Mouse (Mus musculus): ENCODE measurements around the gene Tmem109. TPM values are rescaled to one million over a fixed set of nuclear protein-coding genes. Genes with fewer than 3 reads are reported as not detected.

The Tmem109 gene
- polyA plus RNA-seq, 1 experiment from 2014 or later = 81.0 TPM

DNA sequence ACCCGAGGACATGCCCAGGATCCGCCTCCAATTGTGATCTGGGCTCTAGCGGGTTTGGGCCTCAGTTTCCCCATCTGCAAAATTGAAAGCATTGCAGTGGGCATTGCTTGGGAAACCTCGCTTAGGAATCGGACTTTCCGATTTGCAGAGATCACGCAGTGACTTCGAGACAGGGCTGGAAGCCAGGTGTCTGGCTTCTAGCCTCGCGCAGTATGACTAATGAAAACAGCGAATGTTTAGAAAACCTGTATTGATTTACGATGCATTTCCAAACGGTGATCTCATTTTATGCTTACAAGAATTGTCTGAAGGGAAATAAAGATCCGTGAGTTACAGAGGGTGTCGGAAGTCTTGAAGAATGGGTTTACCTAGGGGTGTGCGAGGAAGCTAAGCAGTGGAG, 13.9 kb upstream of the Tmem109 start:
- H3K27me3 ChIP-seq = no peaks in the 10 kb centered on the region
- CTCF ChIA-PET = interaction anchor here (0.8 to 3.0 kb wide), 9 partner anchors 9 to 217 kb away, joined by 3 to 12 read pairs (median 4); partner anchors contain the start of gene Ptgdr2
- ATAC-seq (peak; percentile 27), DNase-seq (ENCODE audit: low read depth, low spot score) (no peak)
- TF ChIP-seq CTCF (IDR thresholded peaks at IDR 0.05) = no peak
- POLR2A ChIA-PET = interaction anchor here (0.6 to 1.2 kb wide), 6 partner anchors 10 to 334 kb away, joined by 3 to 5 read pairs (median 4); no protein-coding TSS in a partner anchor
- in situ Hi-C loops (cut with MboI; ENCODE audit: low pct_unique_long_range_greater_than_20kb) = no loop called here

- DNase-seq (ENCODE audit: low read depth, low spot score) (peak; percentile 87), ATAC-seq (peak; percentile 95)
- TF ChIP-seq CTCF (IDR thresholded peaks at IDR 0.05) = no peak
- no peaks in the 10 kb centered on the region for H3K27me3 ChIP-seq
- CTCF ChIA-PET = interaction anchor here (0.8 to 3.0 kb wide), 5 partner anchors 13 to 216 kb away, joined by 3 to 12 read pairs (median 4); no protein-coding TSS in a partner anchor
- POLR2A ChIA-PET = interaction anchor here (0.6 to 1.1 kb wide), 6 partner anchors 14 to 181 kb away, joined by 3 to 7 read pairs (median 4); no protein-coding TSS in a partner anchor
- in situ Hi-C loops (cut with MboI; ENCODE audit: low pct_unique_long_range_greater_than_20kb) = no loop called here
Measured at GRCm38 (mm10) chr19:10895016-10895528, 13.3 kb upstream of the Tmem109 start, which contains the start of gene Prpf19. Gene Prpf19 (plus strand): TSS chr19:10895231.

DNA sequence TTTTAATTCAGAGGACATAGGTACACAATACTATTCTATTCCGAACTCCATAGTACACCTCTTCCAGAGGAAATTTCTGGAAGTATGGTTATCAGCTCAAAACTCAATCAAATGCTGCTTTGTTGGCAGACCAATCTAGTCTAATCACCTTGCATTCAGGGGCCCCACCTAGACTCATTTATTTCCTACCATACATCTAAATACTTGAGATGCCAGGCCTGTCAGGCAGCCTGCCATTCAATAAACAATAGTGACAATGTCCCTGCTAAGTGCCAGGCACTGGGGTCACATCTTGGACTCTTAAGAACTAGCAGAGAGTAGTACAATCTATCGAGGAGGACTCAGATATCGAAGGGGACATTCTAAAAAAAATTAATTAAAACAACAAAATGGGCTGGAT, 10.4 kb upstream of the Tmem109 start:
- DNase-seq (ENCODE audit: low read depth, low spot score) (no peak), ATAC-seq (no peak)
- TF ChIP-seq CTCF (IDR thresholded peaks at IDR 0.05) = no peak
- CTCF ChIA-PET = no interaction called here
- POLR2A ChIA-PET = no interaction called here
- in situ Hi-C loops (cut with MboI; ENCODE audit: low pct_unique_long_range_greater_than_20kb) = no loop called here
- H3K27me3 ChIP-seq = no peaks in the 10 kb centered on the region

- POLR2A ChIA-PET = interaction anchor here (0.7 to 1.0 kb wide), 3 partner anchors 15 to 73 kb away, joined by 3 to 4 read pairs (median 3); no protein-coding TSS in a partner anchor
- peak; percentile 14 for ATAC-seq
- no peaks in the 10 kb centered on the region for H3K27me3 ChIP-seq
- no peak for TF ChIP-seq CTCF (IDR thresholded peaks at IDR 0.05)
- DNase-seq (ENCODE audit: low read depth, low spot score) = no peak
- CTCF ChIA-PET = interaction anchor here (0.7 to 1.6 kb wide), 6 partner anchors 11 to 171 kb away, joined by 3 to 7 read pairs (median 4); partner anchors contain the start of genes Prpf19 and Tmem132a
- in situ Hi-C loops (cut with MboI; ENCODE audit: low pct_unique_long_range_greater_than_20kb) = no loop called here
Measured at GRCm38 (mm10) chr19:10880975-10881425, 801 bp downstream of the Tmem109 start.

DNA sequence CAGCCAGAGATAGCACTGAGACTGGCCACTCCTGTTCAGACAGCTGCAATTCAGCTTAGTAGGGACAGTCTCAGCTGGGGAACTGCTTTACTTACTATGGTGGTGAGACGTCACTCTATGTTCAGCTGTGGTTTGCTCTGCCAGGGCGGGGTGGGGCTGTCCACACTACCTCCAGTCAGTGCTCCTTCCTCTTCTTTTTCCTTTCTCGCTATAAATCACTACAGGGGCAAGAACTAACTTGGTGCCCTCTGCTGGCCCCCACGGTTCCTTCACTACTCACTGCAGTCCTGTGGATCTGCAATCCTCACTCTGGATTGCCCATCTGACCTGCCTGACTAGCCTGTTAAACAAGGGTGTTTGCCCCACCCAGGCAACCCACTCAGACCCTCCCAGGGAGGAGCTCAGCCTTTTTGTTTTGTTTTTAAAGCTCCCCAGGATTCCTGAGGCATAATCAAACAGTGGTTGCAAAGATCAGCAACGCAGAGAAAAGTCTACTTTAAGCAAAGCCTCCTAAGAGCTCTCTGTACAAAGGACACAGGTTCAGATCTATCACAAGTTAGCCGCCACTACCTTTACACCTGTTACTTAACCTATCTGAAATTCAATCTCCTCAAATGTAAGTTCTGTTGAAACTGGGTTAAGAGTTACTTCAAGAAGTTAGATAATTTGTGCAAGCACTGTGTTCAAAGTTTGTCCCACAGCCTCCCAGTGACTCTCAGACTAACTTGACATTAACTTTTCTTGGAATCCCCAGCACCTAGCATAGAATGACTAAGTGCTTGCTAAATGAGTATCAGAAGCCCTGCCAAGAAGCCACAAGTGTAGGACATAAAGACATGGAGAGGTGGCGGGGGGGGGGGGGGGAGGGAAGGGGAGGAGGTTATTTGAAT, 1.5 kb downstream of the Tmem109 start:
- H3K27me3 ChIP-seq = no peaks in the 10 kb centered on the region
- CTCF ChIA-PET = interaction anchor here (0.7 to 1.6 kb wide), 8 partner anchors 10 to 171 kb away, joined by 3 to 7 read pairs (median 4); partner anchors contain the start of genes Prpf19 and Tmem132a
- ATAC-seq (peak; percentile 28), DNase-seq (ENCODE audit: low read depth, low spot score) (no peak)
- TF ChIP-seq CTCF (IDR thresholded peaks at IDR 0.05) = no peak
- in situ Hi-C loops (cut with MboI; ENCODE audit: low pct_unique_long_range_greater_than_20kb) = no loop called here
- POLR2A ChIA-PET = interaction anchor here (0.7 to 1.0 kb wide), 3 partner anchors 15 to 74 kb away, joined by 3 to 4 read pairs (median 3); no protein-coding TSS in a partner anchor

GRCm38 (mm10) chr19:10878201-10878837, 3.5 kb downstream of the Tmem109 start:
- DNase-seq (ENCODE audit: low read depth, low spot score) (no peak), ATAC-seq (no peak)
- no peak for TF ChIP-seq CTCF (IDR thresholded peaks at IDR 0.05)
- no peaks in the 10 kb centered on the region for H3K27me3 ChIP-seq
- POLR2A ChIA-PET = interaction anchor here (0.6 kb wide), 1 partner anchor 94 kb away, joined by 4 read pairs; no protein-coding TSS in a partner anchor
- in situ Hi-C loops (cut with MboI; ENCODE audit: low pct_unique_long_range_greater_than_20kb) = loop anchor here (5.0 kb wide), 1 partner anchor 161 kb away; no protein-coding TSS in a partner anchor
- CTCF ChIA-PET = interaction anchor here (0.9 to 2.2 kb wide), 4 partner anchors 12 to 169 kb away, joined by 3 to 9 read pairs (median 3); partner anchors contain the start of gene Prpf19

DNA sequence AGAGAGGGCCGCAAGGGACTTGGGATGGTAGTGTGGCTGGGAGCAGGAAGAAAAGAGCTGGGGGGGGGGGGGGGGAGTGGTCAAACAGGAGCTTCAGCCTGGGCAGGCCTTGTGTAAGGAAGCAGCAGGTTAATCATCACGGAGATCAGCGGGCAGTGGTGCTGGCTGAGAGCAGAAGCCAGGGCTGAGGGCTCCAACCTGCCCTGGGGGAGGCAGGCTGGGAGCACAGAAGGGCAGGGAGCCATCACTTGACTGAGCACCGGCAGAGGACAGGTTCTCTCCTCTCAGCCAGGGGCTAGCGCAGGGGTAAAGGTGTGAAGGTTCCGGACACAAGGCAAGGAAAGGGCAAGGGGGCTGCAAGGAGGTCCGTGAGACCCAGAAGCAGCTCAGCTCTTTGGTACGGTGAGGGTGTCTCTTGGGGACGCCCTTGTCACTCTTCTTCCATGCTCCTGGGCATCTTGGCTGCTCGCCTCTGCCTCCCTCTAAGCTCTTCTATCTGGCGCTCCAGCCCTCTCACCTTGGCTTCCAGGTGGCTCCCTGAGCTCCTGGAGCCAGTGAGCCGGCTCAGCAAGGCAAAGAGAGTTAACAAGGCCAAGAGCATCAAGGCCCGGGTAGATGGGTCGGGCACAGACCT, 10.4 kb downstream of the Tmem109 start:
- CTCF ChIA-PET = interaction anchor here (1.8 kb wide), 1 partner anchor 9 kb away, joined by 7 read pairs; no protein-coding TSS in a partner anchor

DNA sequence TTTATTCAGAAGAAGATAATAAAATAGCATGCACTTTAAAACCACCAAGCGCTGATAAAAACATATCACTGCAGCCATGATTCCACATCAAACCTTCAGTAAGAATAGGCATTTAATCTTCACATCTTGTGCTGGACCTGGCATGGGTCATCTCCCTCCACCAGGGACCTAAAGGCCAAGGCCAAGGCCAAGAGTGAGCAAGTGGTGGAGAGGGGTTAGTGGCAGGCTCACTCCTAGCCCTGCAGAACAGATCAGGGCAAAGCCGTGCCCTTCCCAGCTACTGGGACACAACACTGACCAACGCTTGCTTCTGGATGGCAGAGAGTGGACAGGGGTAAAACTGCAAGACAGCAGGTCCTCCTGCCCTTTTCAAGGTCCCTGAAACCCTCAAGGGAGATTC, 11.1 kb downstream of the Tmem109 start:
- ChIA-PET CTCF (interaction anchor here (1.8 kb wide), 1 partner anchor 9 kb away, joined by 7 read pairs; no protein-coding TSS in a partner anchor), POLR2A (interaction anchor here (1.0 kb wide), 1 partner anchor 13 kb away, joined by 3 read pairs; no protein-coding TSS in a partner anchor)
- H3K27me3 ChIP-seq = no peaks in the 10 kb centered on the region
- no peak for DNase-seq (ENCODE audit: low read depth, low spot score)
- no peak for TF ChIP-seq CTCF (IDR thresholded peaks at IDR 0.05)
- in situ Hi-C loops (cut with MboI; ENCODE audit: low pct_unique_long_range_greater_than_20kb) = no loop called here
- no peak for ATAC-seq

More for the DNA sequence above, 10.4 kb downstream of the Tmem109 start:
- no peak for TF ChIP-seq CTCF (IDR thresholded peaks at IDR 0.05)
- POLR2A ChIA-PET = interaction anchor here (1.0 kb wide), 1 partner anchor 14 kb away, joined by 3 read pairs; no protein-coding TSS in a partner anchor
- ATAC-seq (no peak), DNase-seq (ENCODE audit: low read depth, low spot score) (no peak)
- in situ Hi-C loops (cut with MboI; ENCODE audit: low pct_unique_long_range_greater_than_20kb) = no loop called here
- no peaks in the 10 kb centered on the region for H3K27me3 ChIP-seq

- DNase-seq (ENCODE audit: low read depth, low spot score) (no peak), ATAC-seq (peak; percentile 27)
- POLR2A ChIA-PET = interaction anchor here (1.2 kb wide), 1 partner anchor 154 kb away, joined by 3 read pairs; no protein-coding TSS in a partner anchor
- in situ Hi-C loops (cut with MboI; ENCODE audit: low pct_unique_long_range_greater_than_20kb) = no loop called here
- TF ChIP-seq CTCF (IDR thresholded peaks at IDR 0.05) = no peak
- CTCF ChIA-PET = interaction anchor here (1.8 kb wide), 1 partner anchor 10 kb away, joined by 7 read pairs; no protein-coding TSS in a partner anchor
- H3K27me3 ChIP-seq = no peaks in the 10 kb centered on the region
Measured at GRCm38 (mm10) chr19:10869886-10870527, 11.8 kb downstream of the Tmem109 start, which contains the start of gene Tmem132a. Gene Tmem132a (minus strand): TSS chr19:10869940.

All from Patski (cell line).